Mouse (Mus musculus) lung, postnatal 14 days (tissue): Measurements from ENCODE around the gene Scube3.
A peak's percentile ranks its signal among the peaks of the same experiment; 100 is the strongest.

Source experiments
- DNase-seq: peaks from one replicate; pipeline ENCODE4 v3.0.0; 2021

The Scube3 gene

DNA sequence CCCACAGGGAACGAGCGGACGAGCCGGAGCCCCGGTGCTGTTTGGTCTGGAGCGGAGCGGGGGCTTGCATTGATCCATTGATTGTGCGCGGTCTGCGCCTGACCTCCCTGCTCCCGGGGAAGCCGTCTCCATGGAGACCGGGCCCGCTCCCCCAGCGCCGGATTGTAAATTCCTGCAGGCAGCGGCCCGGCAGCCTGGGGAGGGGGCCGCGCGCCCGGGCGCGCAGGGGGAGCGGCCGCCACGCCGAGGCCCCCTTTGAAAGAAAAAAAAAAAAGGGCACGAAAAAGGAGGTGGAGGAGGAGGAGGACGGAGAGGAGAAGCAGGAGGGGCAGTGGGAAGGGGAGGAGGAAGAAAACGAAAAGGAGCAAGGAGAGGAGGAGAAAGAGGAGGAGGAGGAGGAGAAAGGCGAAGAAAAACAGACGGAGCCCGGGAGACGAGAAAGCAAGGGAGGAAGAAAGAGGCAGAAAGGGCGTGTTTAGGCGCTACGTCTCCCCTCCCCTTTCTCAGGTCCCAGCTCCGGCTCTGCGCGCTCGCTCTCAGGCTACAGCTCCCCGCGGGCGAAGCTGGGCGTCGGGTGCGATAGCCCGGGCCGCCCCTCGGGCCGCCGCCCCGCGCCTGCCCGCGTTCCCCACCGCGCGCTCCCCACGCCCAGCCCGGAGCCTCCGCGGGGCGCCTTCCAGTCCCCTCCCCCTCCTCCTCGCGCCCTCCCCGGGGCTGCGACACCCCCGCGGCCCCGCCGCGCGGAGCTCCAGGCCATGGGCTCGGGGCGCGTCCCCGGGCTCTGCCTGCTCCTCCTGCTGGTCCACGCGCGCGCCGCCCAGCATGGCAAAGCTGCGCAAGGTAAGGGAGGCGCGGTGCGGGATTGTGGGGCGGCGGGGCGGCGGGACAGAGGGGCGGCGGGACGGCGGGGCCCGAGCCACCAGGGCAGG, at the start of gene Scube3:
Gene Scube3, plus strand, starts transcription at position 371 of the 929 bp plus-strand sequence.
- no peak for DNase-seq

DNA sequence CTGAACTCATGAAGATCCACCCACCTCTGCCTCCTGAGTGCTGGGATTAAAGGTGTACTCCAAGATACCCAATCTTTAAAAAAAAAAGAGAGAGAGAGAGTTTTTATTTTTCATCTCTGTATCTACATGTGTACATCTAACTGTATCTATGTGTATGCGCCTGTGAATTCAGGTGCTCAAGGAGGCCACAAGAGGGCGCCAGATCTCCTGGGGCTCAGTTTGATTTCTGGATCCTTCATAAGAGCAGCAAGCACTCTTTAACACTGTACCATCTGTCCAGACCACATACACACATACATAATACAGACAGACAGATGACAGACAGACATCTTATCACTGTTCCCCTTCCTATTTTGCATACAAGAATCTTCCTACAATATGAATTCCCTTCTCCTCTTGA, 49.6 kb upstream of the Scube3 start:
- no peak for DNase-seq

DNA sequence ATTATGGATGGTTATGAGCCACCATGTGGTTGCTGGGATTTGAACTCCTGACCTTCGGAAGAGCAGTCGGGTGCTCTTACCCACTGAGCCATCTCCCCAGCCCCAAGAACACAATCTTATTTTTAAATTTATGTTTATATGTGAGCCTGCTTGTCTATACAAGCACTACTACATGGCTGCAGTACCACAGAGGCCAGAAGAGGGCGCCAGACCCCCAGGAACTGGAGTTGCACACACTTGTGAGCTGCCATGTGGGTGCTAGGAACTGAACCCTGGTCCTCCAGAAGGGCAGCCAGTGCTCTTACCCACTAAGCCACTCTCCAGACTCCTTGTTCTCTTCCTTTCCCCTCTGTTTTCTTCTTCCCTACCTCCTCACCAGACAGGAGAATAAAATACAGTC, 48.1 kb upstream of the Scube3 start:
- DNase-seq = no peak

DNA sequence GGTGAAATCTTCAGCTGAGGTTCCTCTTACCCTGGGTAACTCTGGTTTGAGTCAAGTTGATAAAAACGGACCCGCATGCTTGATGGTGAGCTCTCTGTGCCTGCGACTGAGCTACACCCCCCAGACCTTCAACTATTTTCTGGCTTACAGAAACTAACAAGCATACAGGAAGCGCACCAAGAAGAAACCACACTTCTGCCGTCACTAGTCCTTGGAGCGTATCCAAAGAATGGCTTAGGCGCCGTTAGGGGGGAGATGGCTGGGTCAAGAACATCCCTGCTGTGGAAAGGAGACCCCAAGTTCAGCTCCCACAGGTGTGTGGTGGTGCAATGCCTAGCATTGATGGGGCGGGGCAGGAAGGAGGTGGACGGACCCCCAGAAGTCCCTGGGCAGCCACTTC, 45.5 kb upstream of the Scube3 start:
- no peak for DNase-seq

DNA sequence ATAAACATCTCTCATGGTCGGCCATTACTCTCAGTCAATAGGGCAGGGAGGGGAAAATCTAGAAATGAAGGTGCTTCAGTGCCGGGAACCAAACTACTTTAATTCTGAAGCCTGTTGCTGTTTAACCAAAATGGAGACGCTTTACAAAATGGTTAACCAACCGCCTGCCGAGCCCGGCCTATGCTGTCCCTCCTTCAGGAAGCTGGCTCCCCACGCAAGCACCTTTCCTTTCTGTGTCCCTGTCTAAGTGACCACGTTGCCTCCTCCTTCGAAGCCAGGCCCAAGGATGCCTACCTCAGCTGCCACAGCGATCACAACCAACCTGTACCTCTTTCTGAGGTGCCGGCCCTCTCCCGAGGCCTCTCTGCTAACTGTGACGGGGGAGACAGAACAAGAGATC, 44.6 kb upstream of the Scube3 start:
- DNase-seq = no peak

GRCm38 (mm10) chr17:28099086-28099485, 42.9 kb upstream of the Scube3 start:
- DNase-seq = no peak

DNA sequence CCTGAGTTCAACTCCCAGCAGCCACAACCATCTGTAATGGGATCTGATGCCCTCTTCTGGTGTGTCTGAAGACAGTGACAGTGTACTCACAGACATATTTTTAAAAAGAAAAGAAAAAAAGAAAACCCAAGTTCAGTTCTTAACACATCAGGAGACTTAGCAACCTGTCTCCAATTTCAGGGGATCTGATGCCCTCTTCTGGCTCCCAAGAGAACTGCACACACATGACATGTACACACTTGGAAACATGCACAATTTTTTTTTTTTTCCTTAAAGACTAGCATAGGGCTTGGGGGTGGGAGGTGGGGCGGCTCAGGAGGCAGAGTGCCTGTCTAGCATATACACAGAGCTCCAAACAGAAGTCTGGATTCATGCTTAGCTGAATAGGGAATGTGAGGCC, 41.3 kb upstream of the Scube3 start:
- no peak for DNase-seq

DNA sequence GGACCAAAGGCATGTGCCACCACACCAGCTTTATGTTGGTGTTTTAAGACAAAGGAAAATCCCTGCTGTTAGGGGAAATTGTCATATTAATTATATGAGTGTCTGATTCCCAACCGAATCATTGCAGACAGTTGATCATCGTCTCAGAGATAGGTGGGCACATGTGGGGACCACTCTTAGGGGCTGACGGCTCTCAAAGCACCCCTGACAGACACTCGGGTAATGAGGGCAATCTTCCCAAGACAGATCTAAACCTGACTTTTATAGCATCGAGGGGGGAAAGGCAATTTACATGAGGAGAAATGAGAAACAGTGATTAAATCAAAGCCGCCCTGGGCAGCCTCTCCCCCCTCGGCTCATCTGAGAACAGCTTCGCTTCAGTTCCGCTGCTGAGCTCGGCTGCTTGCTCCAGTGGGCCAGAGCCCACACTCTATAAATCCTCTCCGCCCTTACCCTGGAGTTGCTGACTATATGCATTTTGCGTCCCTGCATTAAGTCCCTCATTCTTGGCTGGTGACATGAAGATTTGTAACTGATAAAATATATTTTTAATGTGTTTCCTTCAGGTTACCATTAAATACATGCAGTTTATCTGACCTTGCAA, 40.6 kb upstream of the Scube3 start:
- DNase-seq = no peak

GRCm38 (mm10) chr17:28101902-28102319, 40.0 kb upstream of the Scube3 start:
- DNase-seq = no peak

GRCm38 (mm10) chr17:28104416-28104815, 37.5 kb upstream of the Scube3 start:
- no peak for DNase-seq

DNA sequence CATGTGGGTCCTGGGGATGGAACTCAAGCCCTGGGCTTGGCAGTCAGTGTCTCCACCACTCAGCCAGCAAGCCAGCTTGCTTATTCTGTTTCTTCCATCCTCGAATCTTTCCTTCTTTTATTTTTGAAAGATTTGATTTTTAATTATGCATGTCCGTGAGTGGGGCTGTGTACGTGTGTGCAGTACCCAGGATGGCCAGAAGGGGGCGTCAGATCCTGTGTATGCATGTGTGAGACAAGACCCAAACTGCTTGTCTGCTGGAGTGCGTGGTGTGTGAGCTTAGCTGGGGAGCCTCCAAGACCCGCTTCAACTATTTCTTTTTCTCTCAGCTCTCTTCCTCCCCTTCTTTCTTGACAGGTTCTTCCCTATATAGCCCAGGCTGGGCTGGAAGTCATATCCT, 35.6 kb upstream of the Scube3 start:
- no peak for DNase-seq

DNA sequence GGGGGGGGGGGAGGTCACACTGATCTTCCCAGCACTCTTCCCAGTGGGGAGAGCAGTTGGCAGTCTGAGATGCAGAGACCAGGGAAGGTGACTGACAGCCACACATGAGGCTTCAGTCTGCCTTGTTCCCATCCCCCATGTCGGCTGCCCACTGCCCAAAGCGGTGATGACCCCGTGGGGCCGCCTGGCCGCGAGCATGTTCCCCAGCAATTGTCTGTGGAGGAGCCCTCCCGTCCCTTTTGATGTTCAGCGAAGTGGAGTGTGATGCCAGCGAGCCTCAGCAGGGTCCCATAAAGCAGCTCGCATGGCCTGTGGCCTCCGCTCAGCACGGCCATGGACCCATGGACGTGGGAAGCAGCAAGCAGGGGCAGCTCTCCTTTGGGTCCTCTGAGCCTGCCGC, 34.7 kb upstream of the Scube3 start:
- no peak for DNase-seq

GRCm38 (mm10) chr17:28112266-28112665, 29.7 kb upstream of the Scube3 start:
- no peak for DNase-seq

DNA sequence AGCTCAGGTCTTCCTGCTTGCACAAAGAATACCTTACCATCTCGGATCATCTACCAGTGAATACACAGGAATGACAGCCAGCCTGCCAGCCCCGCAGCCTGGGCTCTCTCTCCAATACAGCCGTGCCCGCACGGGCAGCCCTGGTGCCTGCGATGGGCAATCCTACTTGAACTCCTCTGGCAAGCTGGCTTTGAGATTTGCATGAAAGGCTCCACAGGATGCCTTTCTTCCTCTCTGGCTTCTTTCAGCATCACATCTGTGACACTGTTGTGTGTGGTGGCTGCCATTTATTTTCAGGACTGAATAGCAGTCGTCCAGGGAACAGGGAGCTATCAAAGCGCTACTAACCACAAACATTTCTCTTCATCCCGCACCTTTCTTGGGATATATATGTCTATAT, 25.6 kb upstream of the Scube3 start:
- no peak for DNase-seq

- peak; percentile 22 for DNase-seq
These were observed 24.3 kb upstream of the Scube3 start for GRCm38 (mm10) chr17:28117451-28118209.

- DNase-seq = no peak
These were observed 21.5 kb upstream of the Scube3 start for GRCm38 (mm10) chr17:28120460-28120859.

- DNase-seq = no peak
These were observed 19.0 kb upstream of the Scube3 start for GRCm38 (mm10) chr17:28122949-28123348.

GRCm38 (mm10) chr17:28123627-28124026, 18.3 kb upstream of the Scube3 start:
- no peak for DNase-seq

DNA sequence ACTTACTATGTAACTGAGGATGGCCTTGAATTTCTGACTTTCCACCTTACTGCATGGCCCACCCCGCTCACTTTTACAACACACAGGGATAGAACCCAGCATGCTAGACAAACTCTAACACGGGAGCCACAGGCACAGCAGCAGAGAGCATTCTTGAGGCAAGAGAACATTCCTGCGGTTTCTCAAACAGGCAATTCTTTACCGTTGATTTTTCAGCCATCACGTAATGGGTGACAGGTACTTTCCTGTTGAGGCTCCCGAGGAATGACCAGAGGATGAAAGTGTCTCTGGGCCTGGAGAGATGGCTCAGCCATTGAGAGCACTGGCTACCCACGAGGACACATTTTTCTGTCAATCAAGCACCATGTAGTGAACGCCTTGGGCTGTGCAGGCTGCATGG, 17.6 kb upstream of the Scube3 start:
- DNase-seq = no peak

- DNase-seq = no peak
These were observed 12.1 kb upstream of the Scube3 start for GRCm38 (mm10) chr17:28129796-28130195.

DNA sequence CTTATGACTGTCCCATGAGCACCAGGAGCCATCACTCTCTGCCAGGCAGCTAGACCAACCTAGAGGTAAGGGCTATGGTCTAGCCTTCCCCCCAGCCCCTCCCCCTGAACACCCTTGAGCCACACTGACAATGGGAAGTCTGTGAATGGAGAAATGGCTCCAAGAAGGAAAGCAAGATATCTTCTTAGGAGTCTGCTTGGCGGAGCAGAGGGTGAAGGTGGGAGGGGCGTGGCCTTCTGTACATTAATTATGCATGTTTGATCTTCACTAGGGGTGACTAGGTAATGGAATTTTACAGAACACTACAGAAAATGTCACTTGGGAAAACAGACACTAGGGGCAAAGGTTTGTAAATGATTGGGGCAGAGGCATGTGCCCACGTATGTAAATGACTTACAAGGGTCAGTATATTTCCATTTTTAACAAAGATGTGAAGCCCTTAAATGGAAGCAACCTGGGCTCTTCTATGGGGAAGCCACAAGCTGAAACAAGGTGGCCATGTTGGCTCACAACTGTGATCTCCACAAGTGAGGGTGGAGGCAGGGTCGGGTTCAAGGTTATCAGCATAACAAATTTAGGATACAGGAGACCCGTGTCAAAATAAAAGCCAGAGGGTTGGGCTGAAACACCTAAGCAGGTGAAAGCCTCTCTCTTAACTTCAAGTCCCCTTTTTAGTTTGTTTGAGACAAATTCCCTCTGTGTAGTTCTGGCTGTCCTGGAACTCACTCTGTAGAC, 11.4 kb upstream of the Scube3 start:
- no peak for DNase-seq

DNA sequence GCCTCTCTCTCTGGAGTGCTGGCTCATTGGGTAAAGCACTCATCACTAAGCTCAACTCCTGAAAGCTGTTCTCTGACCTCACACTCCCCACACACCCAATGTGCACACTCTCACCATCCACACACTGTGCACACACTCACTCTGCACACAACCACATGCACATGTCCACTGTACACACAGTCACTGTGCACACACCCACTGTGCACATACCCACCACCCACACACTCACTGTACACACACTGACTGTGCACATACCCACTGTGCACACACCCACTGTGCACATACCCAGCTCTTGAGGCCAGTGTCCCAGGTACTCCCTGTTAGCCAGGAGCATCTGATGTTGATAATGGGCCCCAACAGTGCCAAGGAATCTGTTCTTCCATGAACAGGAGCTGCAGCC, 10.8 kb upstream of the Scube3 start:
- DNase-seq = no peak

GRCm38 (mm10) chr17:28133193-28133592, 8.7 kb upstream of the Scube3 start:
- DNase-seq = peak; percentile 70
